Mouse (Mus musculus) stomach, postnatal 0 days (tissue): ENCODE results near the gene Hist1h4f.

Source experiments
- CTCF ChIP-seq: IDR thresholded peaks from 2 replicates; pipeline ENCODE4 v1.5.1; 2016; ENCODE audit warnings: antibody characterized with exemption, low read depth, mild to moderate bottlenecking, moderate library complexity
- EP300 ChIP-seq: optimal IDR thresholded peaks from 2 replicates; pipeline ENCODE3; 2016; ENCODE audit warnings: antibody characterized with exemption

DNA sequence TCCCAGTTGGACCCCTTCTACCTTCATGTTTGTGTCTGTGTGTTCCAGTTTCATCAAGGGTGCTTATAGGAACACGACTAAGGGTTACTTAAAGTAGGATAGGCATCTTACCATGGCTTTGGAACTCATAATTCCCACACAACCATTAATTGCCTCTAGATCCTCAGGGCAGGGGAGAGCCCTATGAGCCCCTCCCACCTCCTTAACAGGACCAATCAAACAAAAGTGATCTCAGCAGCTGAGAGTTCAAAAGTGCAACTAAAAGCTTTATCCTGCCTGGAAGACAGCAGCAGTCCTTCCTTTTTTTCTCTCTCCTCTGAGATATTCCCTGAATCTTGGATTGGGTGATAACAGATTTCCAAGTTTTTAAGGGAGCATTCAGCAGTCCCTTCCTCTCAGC lies 41.3 kb downstream of the Hist1h4f start:
- TF ChIP-seq EP300 (no peak), CTCF (no peak)
